Mouse (Mus musculus): ENCODE measurements around the gene Tob2. TPM values are rescaled to one million over a fixed set of nuclear protein-coding genes. Genes with fewer than 3 reads are reported as not detected.

The Tob2 gene
- polyA plus RNA-seq, 1 experiment = 37.9 TPM

DNA sequence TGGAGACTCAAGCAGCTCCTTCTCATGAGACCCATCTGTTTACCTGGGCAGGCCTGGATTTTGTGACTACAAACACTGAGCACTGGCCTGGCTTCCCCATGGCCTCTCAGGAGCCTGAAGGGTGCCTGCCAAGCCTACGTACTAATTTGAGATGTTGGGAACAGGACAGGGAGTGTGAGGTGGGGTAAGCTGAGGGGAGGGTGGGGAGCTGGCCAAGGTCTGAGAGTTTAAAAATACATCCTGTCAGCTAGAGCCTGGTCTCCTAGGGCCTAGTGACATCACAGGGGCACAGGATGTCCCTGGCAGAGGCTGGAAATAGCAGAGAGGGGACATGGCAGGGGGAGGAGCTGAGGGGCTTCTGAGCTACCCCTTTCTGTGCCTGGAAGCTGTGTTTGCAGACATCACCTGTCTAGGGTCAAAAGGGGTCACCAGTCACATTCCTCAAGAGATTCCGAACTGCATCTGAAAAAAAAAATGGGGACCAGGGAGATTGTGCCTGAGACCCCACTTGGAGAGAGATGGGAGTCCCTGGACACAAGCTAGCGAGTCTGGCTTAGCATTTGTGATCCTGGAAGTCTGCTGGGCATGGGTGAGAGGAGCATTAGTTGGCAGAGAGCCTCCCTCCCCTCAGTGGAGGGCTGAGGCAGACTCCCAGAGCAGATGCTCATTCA, 24.3 kb downstream of the Tob2 start:
- H3K4me3 ChIP-seq = no peak overlapping the region
- no peaks in the 10 kb centered on the region for H3K36me3 ChIP-seq (ENCODE audit: control insufficient read depth, insufficient read depth)
- H3K4me2 ChIP-seq (ENCODE audit: low read depth) = no peak overlapping the region
- H3K27me3 ChIP-seq (ENCODE audit: control insufficient read depth, insufficient read depth, insufficient read length) = no peaks in the 10 kb centered on the region
- no peak overlapping the region for H3ac ChIP-seq (ENCODE audit: control insufficient read depth, insufficient read length)
- TF ChIP-seq CEBPB (IDR thresholded peaks at IDR 0.05; ENCODE audit: insufficient read depth, poor library complexity, severe bottlenecking) (no peak), TCF12 (IDR thresholded peaks at IDR 0.05; ENCODE audit: insufficient read depth, poor library complexity, severe bottlenecking) (no peak), POLR2AphosphoS2 (IDR thresholded peaks at IDR 0.05; ENCODE audit: insufficient read length, low read depth) (no peak), USF1 (IDR thresholded peaks at IDR 0.05; ENCODE audit: low read depth) (no peak), E2F4 (IDR thresholded peaks at IDR 0.05; ENCODE audit: insufficient read depth) (no peak), MYOD1 (IDR thresholded peaks at IDR 0.05; ENCODE audit: control insufficient read depth in 1 of 3, insufficient read length in 2 of 3, low read depth in 2 of 3) (no peak), MYOG (IDR thresholded peaks at IDR 0.05; ENCODE audit: control insufficient read depth in 1 of 3, insufficient read depth in 1 of 3, insufficient read length in 2 of 3, low read depth in 2 of 3) (no peak), MAX (IDR thresholded peaks at IDR 0.05; ENCODE audit: low read depth) (no peak), REST (IDR thresholded peaks at IDR 0.05; ENCODE audit: insufficient read depth, insufficient read length) (no peak), POLR2A (IDR thresholded peaks at IDR 0.05; ENCODE audit: insufficient read length, low read depth) (no peak), SRF (IDR thresholded peaks at IDR 0.05; ENCODE audit: control insufficient read depth, insufficient read length, low read depth) (no peak), TCF3 (IDR thresholded peaks at IDR 0.05; ENCODE audit: insufficient read length, low read depth) (no peak)
- no peaks in the 10 kb centered on the region for H3K79me2 ChIP-seq (ENCODE audit: control insufficient read depth, insufficient read depth)

DNA sequence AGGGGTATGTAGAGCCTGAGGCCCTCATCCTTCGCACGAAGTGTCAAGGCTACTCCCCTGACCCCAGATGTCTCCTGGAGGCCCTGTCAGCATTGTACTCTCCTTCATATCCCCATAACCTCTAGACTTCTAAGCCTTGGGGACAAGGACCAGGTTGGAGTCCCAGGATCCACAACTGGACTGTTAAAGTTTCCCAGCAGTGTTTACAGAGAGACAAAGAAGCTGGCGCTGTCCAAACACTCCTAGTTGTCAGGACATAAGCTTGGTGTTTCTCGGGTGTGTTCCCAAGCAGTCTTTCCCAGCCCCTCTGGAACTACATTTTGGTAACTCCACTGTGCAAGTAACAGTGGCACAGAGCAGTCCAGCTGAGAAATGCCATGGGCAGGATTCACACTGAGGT, 25.1 kb downstream of the Tob2 start:
- TF ChIP-seq MYOD1 (IDR thresholded peaks at IDR 0.05; ENCODE audit: control insufficient read depth in 1 of 3, insufficient read length in 2 of 3, low read depth in 2 of 3) (no peak), TCF3 (IDR thresholded peaks at IDR 0.05; ENCODE audit: insufficient read length, low read depth) (no peak), USF1 (IDR thresholded peaks at IDR 0.05; ENCODE audit: low read depth) (no peak), CEBPB (IDR thresholded peaks at IDR 0.05; ENCODE audit: insufficient read depth, poor library complexity, severe bottlenecking) (no peak), E2F4 (IDR thresholded peaks at IDR 0.05; ENCODE audit: insufficient read depth) (no peak), MYOG (IDR thresholded peaks at IDR 0.05; ENCODE audit: control insufficient read depth in 1 of 3, insufficient read depth in 1 of 3, insufficient read length in 2 of 3, low read depth in 2 of 3) (no peak), TCF12 (IDR thresholded peaks at IDR 0.05; ENCODE audit: insufficient read depth, poor library complexity, severe bottlenecking) (no peak), REST (IDR thresholded peaks at IDR 0.05; ENCODE audit: insufficient read depth, insufficient read length) (no peak), MAX (IDR thresholded peaks at IDR 0.05; ENCODE audit: low read depth) (no peak), POLR2AphosphoS2 (IDR thresholded peaks at IDR 0.05; ENCODE audit: insufficient read length, low read depth) (no peak), SRF (IDR thresholded peaks at IDR 0.05; ENCODE audit: control insufficient read depth, insufficient read length, low read depth) (no peak), POLR2A (IDR thresholded peaks at IDR 0.05; ENCODE audit: insufficient read length, low read depth) (no peak)
- Histone ChIP-seq H3K79me2 (ENCODE audit: control insufficient read depth, insufficient read depth) (no peaks in the 10 kb centered on the region), H3K4me3 (no peak overlapping the region), H3ac (ENCODE audit: control insufficient read depth, insufficient read length) (no peak overlapping the region), H3K36me3 (ENCODE audit: control insufficient read depth, insufficient read depth) (no peaks in the 10 kb centered on the region), H3K4me2 (ENCODE audit: low read depth) (no peak overlapping the region), H3K27me3 (ENCODE audit: control insufficient read depth, insufficient read depth, insufficient read length) (no peaks in the 10 kb centered on the region)

DNA sequence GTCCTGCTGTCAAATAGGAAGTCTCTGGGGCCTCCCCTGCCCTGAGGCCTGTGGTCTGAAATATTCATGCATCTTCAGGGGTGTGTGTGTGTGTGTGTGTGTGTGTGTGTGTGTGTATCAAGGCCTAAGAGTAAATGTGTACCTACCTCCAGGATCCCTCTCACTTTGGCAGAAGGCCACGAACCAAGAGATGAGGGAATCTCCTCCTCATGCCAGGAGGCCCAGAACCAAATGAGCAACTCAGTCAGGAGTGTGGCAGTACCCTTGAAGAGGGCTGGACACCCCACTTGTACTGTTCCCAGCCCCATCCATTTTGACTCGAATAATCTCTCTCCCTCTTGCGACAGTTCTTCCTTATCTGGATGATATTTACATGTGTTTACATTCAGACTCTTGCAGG, 26.4 kb downstream of the Tob2 start:
- Histone ChIP-seq H3K4me2 (ENCODE audit: low read depth) (no peak overlapping the region), H3K27me3 (ENCODE audit: control insufficient read depth, insufficient read depth, insufficient read length) (no peaks in the 10 kb centered on the region), H3ac (ENCODE audit: control insufficient read depth, insufficient read length) (no peak overlapping the region), H3K36me3 (ENCODE audit: control insufficient read depth, insufficient read depth) (peaks cover under 1% of the 10 kb centered on the region), H3K4me3 (no peak overlapping the region), H3K79me2 (ENCODE audit: control insufficient read depth, insufficient read depth) (no peaks in the 10 kb centered on the region)
- TF ChIP-seq CEBPB (IDR thresholded peaks at IDR 0.05; ENCODE audit: insufficient read depth, poor library complexity, severe bottlenecking) (no peak), MYOG (IDR thresholded peaks at IDR 0.05; ENCODE audit: control insufficient read depth in 1 of 3, insufficient read depth in 1 of 3, insufficient read length in 2 of 3, low read depth in 2 of 3) (no peak), POLR2A (IDR thresholded peaks at IDR 0.05; ENCODE audit: insufficient read length, low read depth) (no peak), MYOD1 (IDR thresholded peaks at IDR 0.05; ENCODE audit: control insufficient read depth in 1 of 3, insufficient read length in 2 of 3, low read depth in 2 of 3) (no peak), USF1 (IDR thresholded peaks at IDR 0.05; ENCODE audit: low read depth) (no peak), E2F4 (IDR thresholded peaks at IDR 0.05; ENCODE audit: insufficient read depth) (no peak), POLR2AphosphoS2 (IDR thresholded peaks at IDR 0.05; ENCODE audit: insufficient read length, low read depth) (no peak), SRF (IDR thresholded peaks at IDR 0.05; ENCODE audit: control insufficient read depth, insufficient read length, low read depth) (no peak), TCF12 (IDR thresholded peaks at IDR 0.05; ENCODE audit: insufficient read depth, poor library complexity, severe bottlenecking) (no peak), TCF3 (IDR thresholded peaks at IDR 0.05; ENCODE audit: insufficient read length, low read depth) (no peak)

DNA sequence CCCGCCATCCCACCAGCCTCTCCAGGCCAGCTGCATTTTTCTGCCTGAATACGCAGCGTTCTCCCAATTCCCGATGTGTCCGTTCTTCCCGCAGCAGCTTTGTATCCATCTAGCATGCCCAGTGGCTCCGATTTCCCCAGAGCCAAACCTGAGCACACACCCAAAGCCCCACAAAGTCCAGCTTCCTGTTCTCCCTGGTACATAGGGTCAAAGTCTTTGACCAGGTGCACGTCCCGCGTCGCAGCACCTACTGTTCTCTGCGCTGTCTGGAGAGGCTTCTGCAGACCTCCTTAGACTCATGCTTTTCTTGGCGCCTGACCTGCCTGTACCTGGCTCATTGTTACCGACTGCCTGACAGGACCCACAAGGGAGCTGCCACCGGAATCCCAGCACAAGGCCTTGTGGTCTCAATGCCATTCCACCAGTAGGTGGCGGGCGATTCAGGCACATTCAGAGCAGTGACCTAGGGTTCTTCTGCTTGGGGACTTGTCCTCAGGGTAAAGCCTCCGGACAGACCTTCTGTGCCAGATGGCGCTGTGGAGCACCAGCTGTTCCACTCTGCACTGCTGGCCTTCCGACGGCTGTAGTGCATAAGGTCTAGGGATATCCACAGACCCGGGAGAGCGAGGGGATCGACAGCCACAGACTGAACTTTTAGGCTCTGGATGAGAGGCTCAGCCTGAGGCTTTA, 27.3 kb downstream of the Tob2 start:
- Histone ChIP-seq H3K4me3 (no peak overlapping the region), H3K79me2 (ENCODE audit: control insufficient read depth, insufficient read depth) (no peaks in the 10 kb centered on the region), H3K27me3 (ENCODE audit: control insufficient read depth, insufficient read depth, insufficient read length) (no peaks in the 10 kb centered on the region), H3K4me2 (ENCODE audit: low read depth) (peak overlapping the region; percentile 45), H3K36me3 (ENCODE audit: control insufficient read depth, insufficient read depth) (peaks cover 4% of the 10 kb centered on the region), H3ac (ENCODE audit: control insufficient read depth, insufficient read length) (no peak overlapping the region)
- TF ChIP-seq CEBPB (IDR thresholded peaks at IDR 0.05; ENCODE audit: insufficient read depth, poor library complexity, severe bottlenecking) = no peak
- no peak for TF ChIP-seq E2F4 (IDR thresholded peaks at IDR 0.05; ENCODE audit: insufficient read depth)
- TF ChIP-seq MYOD1 (IDR thresholded peaks at IDR 0.05; ENCODE audit: control insufficient read depth in 1 of 3, insufficient read length in 2 of 3, low read depth in 2 of 3) = peak; percentile 93 to 97 (median 97)
- peak; percentile 97 to 99 (median 98) for TF ChIP-seq MYOG (IDR thresholded peaks at IDR 0.05; ENCODE audit: control insufficient read depth in 1 of 3, insufficient read depth in 1 of 3, insufficient read length in 2 of 3, low read depth in 2 of 3)
- no peak for TF ChIP-seq SRF (IDR thresholded peaks at IDR 0.05; ENCODE audit: control insufficient read depth, insufficient read length, low read depth)
- TF ChIP-seq USF1 (IDR thresholded peaks at IDR 0.05; ENCODE audit: low read depth) = no peak
- no peak for TF ChIP-seq REST (IDR thresholded peaks at IDR 0.05; ENCODE audit: insufficient read depth, insufficient read length)
- peak; percentile 87 for TF ChIP-seq TCF12 (IDR thresholded peaks at IDR 0.05; ENCODE audit: insufficient read depth, poor library complexity, severe bottlenecking)
- TF ChIP-seq MAX (IDR thresholded peaks at IDR 0.05; ENCODE audit: low read depth) = no peak
- peak; percentile 82 for TF ChIP-seq TCF3 (IDR thresholded peaks at IDR 0.05; ENCODE audit: insufficient read length, low read depth)
- no peak for TF ChIP-seq POLR2A (IDR thresholded peaks at IDR 0.05; ENCODE audit: insufficient read length, low read depth)
- no peak for TF ChIP-seq POLR2AphosphoS2 (IDR thresholded peaks at IDR 0.05; ENCODE audit: insufficient read length, low read depth)
